Mouse (Mus musculus) layer of hippocampus, postnatal 10 days (tissue): Measurements from ENCODE around the gene Sept8. TPM values are rescaled to one million over a fixed set of nuclear protein-coding genes. Genes with fewer than 3 reads are reported as not detected.
A peak's percentile ranks its signal among the peaks of the same experiment; 100 is the strongest.
"Not testable (repeated sequence)": the region's sequence is repeated elsewhere in the genome, so short reads cannot be mapped to it uniquely, and the experiment has no call there.

Experiments
- DNase-seq, 2 experiments: peaks; one replicate each; pipeline ENCODE4 v3.0.0; 2021; ENCODE audit warnings: low spot score in 2 of 2
- total RNA-seq, 2 experiments: library from RNA; stranded (reverse); gene quantifications; 2 replicates each; pipeline ENCODE4 v1.2.3; 2021

Sept8 gene
- total RNA-seq, 2 experiments from 2014 or later: 126 to 130 TPM

DNA sequence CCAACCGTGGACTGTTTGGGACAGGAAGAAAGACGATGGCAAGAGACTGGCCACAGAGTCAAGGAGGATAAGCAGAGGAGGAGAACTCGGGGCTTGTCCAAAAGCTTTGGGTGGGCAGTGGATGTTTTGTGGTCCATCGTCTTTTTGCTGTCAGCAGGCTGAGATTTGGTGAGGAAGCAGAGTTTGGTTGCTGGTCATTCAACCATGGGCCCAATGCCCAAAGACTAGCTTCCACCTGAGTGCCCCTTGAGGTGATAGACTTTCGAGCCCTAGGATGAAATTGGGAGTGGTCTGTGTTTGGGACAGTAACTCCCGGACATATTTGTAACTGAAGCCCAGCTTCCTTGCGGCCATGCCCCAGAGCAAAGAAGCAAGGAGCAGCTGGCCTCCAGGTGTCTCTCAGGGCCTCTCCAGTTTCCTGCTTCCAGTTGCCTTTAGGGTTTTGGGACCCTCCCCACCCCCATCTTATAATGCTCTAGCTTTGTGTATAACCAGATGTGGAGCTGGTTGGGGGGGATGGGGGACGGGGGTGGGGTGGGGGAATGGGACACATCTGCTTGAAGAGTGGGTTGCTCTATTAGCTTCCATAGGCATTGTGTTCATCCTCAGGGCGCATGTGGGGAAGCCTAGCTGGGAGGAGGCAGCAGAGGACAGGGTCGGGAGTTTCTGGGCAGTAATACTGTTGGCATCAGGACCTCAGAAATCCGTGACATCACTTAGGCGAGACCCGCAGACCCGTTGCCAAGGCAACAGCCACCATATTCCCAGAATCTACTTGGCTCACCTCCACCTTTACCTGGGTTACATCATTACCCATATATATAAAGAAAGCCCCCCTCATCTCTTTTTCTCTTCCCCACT, 4.7 kb downstream of the Sept8 start:
- no peak for DNase-seq

DNA sequence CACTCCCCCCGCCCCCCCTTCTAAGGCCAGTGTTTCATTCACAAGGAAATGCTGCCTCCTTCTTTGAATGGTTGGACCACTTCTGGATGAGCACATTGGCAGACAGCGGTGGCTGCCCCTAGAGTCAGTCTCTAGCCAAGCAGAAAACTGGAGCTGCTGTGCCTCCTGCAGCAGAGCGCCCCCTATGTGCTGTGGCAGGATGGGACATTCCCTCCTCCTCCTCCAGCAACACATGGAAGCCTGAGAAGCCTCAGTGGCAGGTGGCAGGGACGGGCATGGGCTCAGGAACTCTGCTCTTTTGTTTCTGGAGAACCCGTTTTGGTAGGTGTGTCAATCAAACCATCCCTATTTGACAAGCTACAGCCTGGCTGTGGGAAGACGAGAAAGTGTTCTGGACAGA, 5.8 kb downstream of the Sept8 start:
- peak in 1 of 2 experiments; percentile 60 for DNase-seq

GRCm38 (mm10) chr11:53525461-53525860, 6.4 kb downstream of the Sept8 start:
- no peak for DNase-seq

GRCm38 (mm10) chr11:53528397-53529252, 9.6 kb downstream of the Sept8 start:
- DNase-seq: no peak

- DNase-seq: peak; percentile 48 to 59
Observed at GRCm38 (mm10) chr11:53529253-53529557, 10.1 kb downstream of the Sept8 start.

DNA sequence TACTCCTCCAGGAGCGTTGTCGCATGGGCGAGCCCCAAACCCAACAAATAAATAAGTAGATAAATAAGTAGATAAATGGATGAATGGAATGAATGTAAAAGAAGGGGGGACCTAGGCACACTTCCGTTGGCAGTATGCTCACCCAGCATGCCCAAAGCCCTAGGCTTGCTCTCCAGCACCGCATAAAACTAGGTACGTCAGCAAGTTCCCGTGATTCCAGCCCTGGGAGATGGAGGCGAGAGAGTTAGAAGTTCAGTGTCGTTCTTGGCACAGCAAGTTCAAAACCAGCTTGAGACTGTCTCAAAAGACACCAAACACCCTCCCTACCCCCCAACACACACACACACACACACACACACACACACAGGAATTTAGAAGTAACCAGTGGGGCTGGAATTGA, 10.9 kb downstream of the Sept8 start:
- DNase-seq: no peak

- DNase-seq: no peak
Observed at GRCm38 (mm10) chr11:53531578-53532230, 12.6 kb downstream of the Sept8 start.

GRCm38 (mm10) chr11:53532231-53532620, 13.2 kb downstream of the Sept8 start:
- DNase-seq: no peak

DNA sequence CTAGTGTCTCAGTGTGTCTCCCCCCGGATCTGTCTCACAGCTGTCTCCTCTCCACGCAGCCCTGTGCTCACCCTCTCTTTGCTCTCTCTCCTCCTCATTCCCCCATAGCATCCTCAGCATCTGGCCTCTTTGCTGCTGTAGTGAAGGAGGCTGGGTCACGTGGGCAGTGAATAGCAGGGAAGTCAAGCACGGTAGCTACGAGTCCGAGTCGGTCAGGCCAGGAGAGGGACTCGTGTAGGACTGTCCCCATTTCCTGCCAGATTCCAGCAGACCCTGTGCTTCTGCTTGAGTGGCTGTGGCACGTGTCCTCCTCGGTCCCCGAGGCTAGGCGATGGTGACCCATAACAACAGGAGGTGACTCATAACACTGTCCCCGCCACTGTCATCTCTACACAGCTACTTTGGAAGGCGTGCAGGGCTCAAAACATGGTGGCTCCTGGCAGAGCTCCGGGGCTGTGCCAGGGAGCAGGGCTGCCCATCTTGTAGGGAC, 20.0 kb downstream of the Sept8 start:
- no peak for DNase-seq

DNA sequence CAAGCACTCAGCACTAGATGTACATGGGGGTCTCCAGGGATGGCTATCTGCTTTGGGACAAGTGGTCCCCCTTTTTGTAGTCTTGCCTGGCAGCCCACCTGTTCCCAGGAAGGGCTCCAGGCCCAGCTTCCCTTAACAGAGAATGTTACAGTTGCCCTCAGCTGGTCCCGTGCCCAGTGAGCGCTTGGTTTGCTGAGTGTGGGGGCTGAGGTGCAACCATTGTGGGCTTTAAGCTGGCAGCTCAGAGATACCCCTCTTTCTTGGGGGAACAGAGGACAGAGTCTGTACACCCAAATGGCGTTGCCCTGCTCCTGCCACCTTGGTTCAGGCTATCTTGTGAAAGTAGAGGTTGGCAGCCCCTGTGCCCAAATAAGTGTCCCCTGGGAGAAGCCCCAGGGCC, 21.3 kb downstream of the Sept8 start:
- no peak for DNase-seq

DNA sequence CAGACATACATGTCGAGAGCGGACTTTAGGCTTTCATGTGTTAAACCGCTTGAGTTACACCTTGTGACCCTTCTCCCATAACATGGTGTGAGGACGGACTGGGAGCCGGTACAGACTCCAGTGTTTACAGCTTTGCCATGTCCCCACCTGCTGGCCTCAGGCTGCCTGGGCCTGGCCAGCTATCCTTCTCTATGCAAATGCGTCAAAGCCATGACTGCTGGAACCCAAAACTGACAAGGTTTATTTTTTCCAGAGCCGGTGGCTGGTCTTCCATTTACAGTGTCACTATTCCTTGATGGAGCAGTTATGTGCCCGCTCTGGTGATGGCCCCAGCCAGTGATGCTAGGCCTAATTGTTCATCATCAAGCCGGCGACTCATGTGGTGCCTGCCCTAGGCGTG, 22.2 kb downstream of the Sept8 start:
- DNase-seq: no peak

GRCm38 (mm10) chr11:53543021-53543420, 24.0 kb downstream of the Sept8 start:
- no peak for DNase-seq

- DNase-seq: no peak
Observed at GRCm38 (mm10) chr11:53546271-53546670, 27.2 kb downstream of the Sept8 start.

DNA sequence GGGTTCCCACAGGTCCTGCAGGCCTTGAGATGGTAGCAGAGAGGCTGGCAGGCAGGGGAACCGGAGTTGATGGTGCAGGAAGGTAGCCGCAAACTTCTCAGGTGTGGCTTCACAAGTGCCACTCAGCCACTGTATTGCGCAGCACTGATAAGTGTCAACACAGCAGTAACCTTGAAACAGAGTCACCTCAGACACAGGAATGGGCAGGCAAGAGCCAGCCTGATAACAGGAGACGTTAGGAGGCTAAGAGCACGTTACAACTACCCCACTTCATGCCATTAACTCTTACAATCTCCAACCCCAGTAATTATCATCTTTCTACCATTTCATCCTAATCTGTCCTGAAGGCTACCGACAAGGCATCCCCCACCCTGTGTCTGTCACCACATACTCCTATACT, 28.5 kb downstream of the Sept8 start:
- DNase-seq: no peak

GRCm38 (mm10) chr11:53548036-53548605, 29.1 kb downstream of the Sept8 start:
- DNase-seq: no peak

- no peak for DNase-seq
Observed at GRCm38 (mm10) chr11:53550714-53551113, 31.7 kb downstream of the Sept8 start.

DNA sequence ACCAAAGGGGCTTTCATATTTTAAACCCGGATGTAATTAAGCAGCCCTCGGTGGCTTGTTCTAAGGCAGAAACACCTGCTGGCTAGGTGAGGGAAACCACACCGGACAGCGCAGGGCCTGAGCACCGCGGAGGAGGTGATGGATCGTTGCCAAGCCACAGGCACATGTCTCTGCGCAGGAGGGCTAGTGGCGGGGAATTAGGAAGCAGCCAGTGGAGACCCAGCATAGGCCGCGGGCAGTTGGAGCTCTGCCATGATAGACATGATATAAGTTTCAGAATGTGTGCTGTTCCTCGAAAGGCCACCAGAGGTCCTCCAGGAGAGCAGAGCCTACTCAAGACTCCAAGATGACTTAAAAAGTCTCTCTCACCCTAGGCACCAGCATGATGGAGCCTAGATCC, 32.7 kb downstream of the Sept8 start:
- peak in 1 of 2 experiments; percentile 34 for DNase-seq

DNA sequence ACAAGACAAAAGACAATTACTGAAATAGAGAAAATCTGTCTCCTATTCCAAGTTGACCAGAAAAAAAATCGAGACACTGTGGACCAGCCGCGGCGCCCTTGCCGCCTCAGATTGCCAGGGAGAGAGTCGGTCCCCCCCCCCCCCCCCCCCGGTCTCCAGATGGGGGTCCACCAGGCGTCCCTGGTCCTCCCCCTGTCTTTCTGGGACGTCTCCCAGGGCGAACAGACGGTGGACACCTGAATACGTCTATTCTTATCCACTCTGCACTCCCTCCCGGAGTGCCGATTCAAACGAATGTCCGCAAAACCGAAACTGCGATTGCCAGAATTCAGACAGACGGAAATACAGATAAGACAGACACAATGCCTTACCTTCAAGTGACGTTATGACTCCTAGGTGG, 37.5 kb downstream of the Sept8 start:
- DNase-seq: not testable (repeated sequence)

GRCm38 (mm10) chr11:53557992-53558391, 38.9 kb downstream of the Sept8 start:
- not testable (repeated sequence) for DNase-seq

- DNase-seq: not testable (repeated sequence)
Observed at GRCm38 (mm10) chr11:53559980-53560379, 40.9 kb downstream of the Sept8 start.

- DNase-seq: no peak
Observed at GRCm38 (mm10) chr11:53561986-53562385, 42.9 kb downstream of the Sept8 start.
